Mouse (Mus musculus): ENCODE data around the gene Fam180a. TPM values are rescaled to one million over a fixed set of nuclear protein-coding genes. Genes with fewer than 3 reads are reported as not detected.

The Fam180a gene
- polyA plus RNA-seq, 2 experiments from 2014 or later: not detected

Other genes with a start within 250 kb of the Fam180a start
- gene Cnot4, start 192.4 kb downstream of the Fam180a start, polyA plus RNA-seq (2017; shearing (Covaris generic)): 10 to 100 TPM; 38.4 to 56.6 TPM
- 10 to 100 TPM; 18.0 to 18.6 TPM for gene Nup205, start 148.7 kb downstream of the Fam180a start, polyA plus RNA-seq (2017; shearing (Covaris generic))
- gene Slc13a4, start 18.0 kb downstream of the Fam180a start, polyA plus RNA-seq (2017; shearing (Covaris generic)): under 1 TPM in 1 of 2 experiments, not detected in 1; 0.25 TPM
- gene Mtpn, start 213.7 kb upstream of the Fam180a start, polyA plus RNA-seq (2017; shearing (Covaris generic)): 10 to 100 TPM; 82.0 to 98.9 TPM